Mouse (Mus musculus): ENCODE results near the gene Atg14.

- TF ChIP-seq CTCF (IDR thresholded peaks at IDR 0.05; ENCODE audit: control insufficient read depth, insufficient read depth, insufficient read length), result no peak
- TF ChIP-seq USF1 (IDR thresholded peaks at IDR 0.05; ENCODE audit: low read depth), result no peak
- TF ChIP-seq FOSL1 (IDR thresholded peaks at IDR 0.05; ENCODE audit: insufficient read depth, low read length, poor library complexity, severe bottlenecking), result no peak
Observed at GRCm38 (mm10) chr14:47584346-47584745, 13.9 kb upstream of the Atg14 start.
